Mouse (Mus musculus) brown adipose tissue, adult 24 weeks (tissue): ENCODE measurements at regions not wholly inside any gene's neighbourhood (a gene's known extent, or its start where the extent isn't known, plus 50 kb on each side); places are given as distances from the start of the nearest gene placed in this dataset.

Source experiments
- H3K27ac ChIP-seq: fragments of 200-500 bp; replicated peaks from 2 replicates; pipeline ENCODE4 v1.5.1; 2012; ENCODE audit warnings: low read depth, mild to moderate bottlenecking, low read length
- H3K4me1 ChIP-seq: fragments of 200-500 bp; 2 replicates; pipeline ENCODE4 v1.6.1; 2012; ENCODE audit warnings: low read length, mixed read lengths; ENCODE audit not compliant: control insufficient read depth, insufficient read depth, insufficient read length
- H3K4me3 ChIP-seq: fragments of 200-500 bp; 2 replicates; pipeline ENCODE4 v1.5.1; 2012; ENCODE audit warnings: low read depth, mild to moderate bottlenecking, low read length, moderate library complexity; ENCODE audit not compliant: insufficient read depth

- Histone ChIP-seq H3K4me1 (no peaks in the 10 kb centered on the region), H3K27ac (no peak overlapping the region), H3K4me3 (no peak overlapping the region)
Observed at GRCm38 (mm10) chrX:85971973-85972372, 72.0 kb upstream of the Samt3 start.

DNA sequence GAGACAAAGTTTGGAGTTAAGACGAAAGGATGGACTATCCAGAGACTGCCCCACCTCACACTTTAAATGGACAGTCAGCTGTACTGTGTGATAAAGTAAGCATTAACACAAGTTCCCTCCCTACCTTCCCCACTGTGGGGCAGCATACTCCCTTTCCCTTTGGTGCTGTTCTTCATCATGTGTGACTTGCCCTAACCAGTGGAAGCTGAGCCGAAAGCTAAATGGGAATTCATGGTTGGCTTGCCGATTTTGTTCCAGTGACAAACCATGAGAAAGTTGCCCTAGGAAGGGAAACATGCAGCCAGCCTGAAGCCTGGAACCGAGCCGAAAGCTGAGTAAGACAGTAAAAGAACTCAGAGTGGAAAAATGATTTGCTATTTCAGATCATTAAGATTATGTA lies 62.9 kb upstream of the Samt3 start:
- H3K4me1 ChIP-seq: no peaks in the 10 kb centered on the region
- peak overlapping the region; percentile 78 for H3K27ac ChIP-seq
- H3K4me3 ChIP-seq: no peak overlapping the region
